Mouse (Mus musculus) testis, adult 2 months (tissue): ENCODE measurements around the gene Ccdc15. TPM values are rescaled to one million over a fixed set of nuclear protein-coding genes. Genes with fewer than 3 reads are reported as not detected.
"Not testable (repeated sequence)": the region's sequence is repeated elsewhere in the genome, so short reads cannot be mapped to it uniquely, and the experiment has no call there.

Experiments
- H3K27ac ChIP-seq: fragments of 200-500 bp; 2 replicates; pipeline ENCODE4 v1.5.1; 2012; ENCODE audit warnings: low read depth, low read length; ENCODE audit not compliant: control insufficient read depth, insufficient read depth
- H3K27me3 ChIP-seq: fragments of 200-500 bp; 2 replicates; pipeline ENCODE4 v1.6.1; 2012; ENCODE audit warnings: mild to moderate bottlenecking, low read length, moderate library complexity; ENCODE audit not compliant: control insufficient read depth, insufficient read depth
- H3K36me3 ChIP-seq: fragments of 200-500 bp; 2 replicates; pipeline ENCODE4 v1.6.1; 2012; ENCODE audit warnings: mild to moderate bottlenecking, low read length; ENCODE audit not compliant: control insufficient read depth, insufficient read depth
- H3K4me1 ChIP-seq: fragments of 200-500 bp; 2 replicates; pipeline ENCODE4 v1.6.1; 2012; ENCODE audit warnings: low read length; ENCODE audit not compliant: control insufficient read depth, insufficient read depth
- H3K4me3 ChIP-seq: fragments of 200-500 bp; 2 replicates; pipeline ENCODE4 v1.5.1; 2012; ENCODE audit warnings: low read depth, mild to moderate bottlenecking, low read length, moderate library complexity, mixed read lengths; ENCODE audit not compliant: control insufficient read depth
- CTCF ChIP-seq: fragments of 200-500 bp; IDR thresholded peaks from 2 replicates; pipeline ENCODE4 v1.5.1; 2012; ENCODE audit warnings: low read depth, mild to moderate bottlenecking, inconsistent platforms, low read length, moderate library complexity; ENCODE audit not compliant: control insufficient read depth, insufficient read depth, insufficient replicate concordance
- POLR2A ChIP-seq: fragments of 200-500 bp; IDR thresholded peaks from 2 replicates; pipeline ENCODE4 v1.6.1; 2012; ENCODE audit warnings: low read depth, mild to moderate bottlenecking, inconsistent platforms, low read length, moderate library complexity; ENCODE audit not compliant: control insufficient read depth
- polyA plus RNA-seq: library from polyadenylated mRNA; depleted of rRNA; stranded (reverse); fragments of >200 nt; gene quantifications from 2 replicates; pipeline ENCODE4 v1.2.3, GENCODE M21; 2012

Ccdc15 gene
- polyA plus RNA-seq, 1 experiment: 4.6 TPM

GRCm38 (mm10) chr9:37347184-37347987 lies 846 bp downstream of the Ccdc15 start:
- TF ChIP-seq CTCF: no peak
- no peak for TF ChIP-seq POLR2A
- Histone ChIP-seq H3K27me3 (no peaks in the 10 kb centered on the region), H3K36me3 (no peaks in the 10 kb centered on the region; the same call in 1 of the 2 replicates), H3K27ac (peak overlapping the region; percentile 85), H3K4me3 (peak overlapping the region; percentile 91), H3K4me1 (peaks cover 2% of the 10 kb centered on the region; the same call in 1 of the 2 replicates)

GRCm38 (mm10) chr9:37345406-37345805 lies 2.8 kb downstream of the Ccdc15 start:
- H3K4me1 ChIP-seq: peaks cover 2% of the 10 kb centered on the region; the same call in 1 of the 2 replicates
- peaks cover under 1% of the 10 kb centered on the region; the same call in 1 of the 2 replicates for H3K36me3 ChIP-seq
- H3K27me3 ChIP-seq: no peaks in the 10 kb centered on the region
- H3K4me3 ChIP-seq: no peak overlapping the region
- no peak overlapping the region for H3K27ac ChIP-seq
- TF ChIP-seq CTCF (no peak), POLR2A (no peak)

GRCm38 (mm10) chr9:37329456-37329855 lies 18.8 kb downstream of the Ccdc15 start:
- Histone ChIP-seq H3K27me3 (no peaks in the 10 kb centered on the region), H3K4me1 (no peaks in the 10 kb centered on the region), H3K27ac (no peak overlapping the region), H3K36me3 (no peaks in the 10 kb centered on the region), H3K4me3 (no peak overlapping the region)
- TF ChIP-seq CTCF (peak; percentile 14; the same call in 1 of the 2 replicates), POLR2A (no peak)

- Histone ChIP-seq H3K27me3 (no peaks in the 10 kb centered on the region), H3K36me3 (no peaks in the 10 kb centered on the region), H3K4me3 (no peak overlapping the region), H3K4me1 (no peaks in the 10 kb centered on the region), H3K27ac (no peak overlapping the region)
- no peak for TF ChIP-seq CTCF
- TF ChIP-seq POLR2A: no peak
These were observed 46.5 kb downstream of the Ccdc15 start for GRCm38 (mm10) chr9:37301720-37302119.

GRCm38 (mm10) chr9:37300501-37300900 lies 47.7 kb downstream of the Ccdc15 start:
- H3K27me3 ChIP-seq, H3K27ac ChIP-seq, H3K4me3 ChIP-seq, H3K36me3 ChIP-seq, H3K4me1 ChIP-seq: not testable (repeated sequence)

- no peaks in the 10 kb centered on the region for H3K36me3 ChIP-seq
- H3K27ac ChIP-seq: no peak overlapping the region
- H3K4me3 ChIP-seq: no peak overlapping the region
- H3K4me1 ChIP-seq: no peaks in the 10 kb centered on the region
- no peaks in the 10 kb centered on the region for H3K27me3 ChIP-seq
- TF ChIP-seq POLR2A (no peak), CTCF (no peak)
These were observed 52.6 kb downstream of the Ccdc15 start for GRCm38 (mm10) chr9:37295586-37295985.

- TF ChIP-seq CTCF: no peak
- no peak for TF ChIP-seq POLR2A
- H3K27me3 ChIP-seq: no peaks in the 10 kb centered on the region
- H3K36me3 ChIP-seq: no peaks in the 10 kb centered on the region
- no peaks in the 10 kb centered on the region for H3K4me1 ChIP-seq
- no peak overlapping the region for H3K4me3 ChIP-seq
- H3K27ac ChIP-seq: no peak overlapping the region
These were observed 81.6 kb downstream of the Ccdc15 start for GRCm38 (mm10) chr9:37266622-37267021.

GRCm38 (mm10) chr9:37255889-37256225 lies 92.4 kb downstream of the Ccdc15 start:
- Histone ChIP-seq H3K4me1 (peaks cover 12% of the 10 kb centered on the region), H3K4me3 (peak overlapping the region; percentile 85), H3K27me3 (no peaks in the 10 kb centered on the region), H3K36me3 (no peaks in the 10 kb centered on the region), H3K27ac (no peak overlapping the region)
- TF ChIP-seq POLR2A (no peak), CTCF (no peak)
